Mouse (Mus musculus) intestine, embryonic 15.5 days (tissue): ENCODE data around the gene Trpm8. TPM values are rescaled to one million over a fixed set of nuclear protein-coding genes. Genes with fewer than 3 reads are reported as not detected.
A peak's percentile ranks its signal among the peaks of the same experiment; 100 is the strongest.

Source experiments
- ATAC-seq: fragments of 200-750 bp; cut with Nextera tagmentation; 2 replicates; pipeline ENCODE4 v1.8.0; 2017; ENCODE audit warnings: moderate TSS enrichment, moderate library complexity
- H3K27ac ChIP-seq: fragments of 300-500 bp; sonication (generic); 2 replicates; pipeline ENCODE4 v1.5.1; 2015; ENCODE audit warnings: mild to moderate bottlenecking, inconsistent platforms
- H3K27me3 ChIP-seq: fragments of 300-500 bp; sonication (generic); replicated peaks from 2 replicates; pipeline ENCODE4 v1.6.1; 2015; ENCODE audit warnings: inconsistent platforms
- H3K36me3 ChIP-seq: fragments of 300-500 bp; sonication (generic); 2 replicates; pipeline ENCODE4 v1.6.1; 2015; ENCODE audit warnings: inconsistent platforms
- H3K4me1 ChIP-seq: fragments of 300-500 bp; sonication (generic); replicated peaks from 2 replicates; pipeline ENCODE4 v1.6.1; 2015; ENCODE audit warnings: inconsistent platforms
- H3K4me2 ChIP-seq: fragments of 300-500 bp; sonication (generic); replicated peaks from 2 replicates; pipeline ENCODE4 v1.6.1; 2015; ENCODE audit warnings: mild to moderate bottlenecking, inconsistent platforms
- H3K4me3 ChIP-seq: fragments of 300-500 bp; sonication (generic); replicated peaks from 2 replicates; pipeline ENCODE4 v1.5.1; 2015; ENCODE audit warnings: inconsistent platforms
- H3K9ac ChIP-seq: fragments of 300-500 bp; sonication (generic); 2 replicates; pipeline ENCODE4 v1.6.1; 2015; ENCODE audit warnings: inconsistent platforms
- H3K9me3 ChIP-seq: fragments of 300-500 bp; sonication (generic); 2 replicates; pipeline ENCODE4 v1.6.1; 2016; ENCODE audit warnings: inconsistent platforms
- WGBS: fragments of 180-500 bp; shearing (Covaris S2); methylation state at CpG from one replicate; pipeline ENCODE4 v1.1.7; 2015; 5-methylcytosine and 5-hydroxymethylcytosine counted together
- polyA plus RNA-seq: library from polyadenylated mRNA; unstranded; fragments of >200 nt; fragmentation: Nextera tagmentation; extraction: Ambion mirVana; gene quantifications from 2 replicates; pipeline ENCODE4 v1.2.1, GENCODE M21; 2015

Trpm8 gene
- polyA plus RNA-seq, 1 experiment from 2014 or later = not detected

DNA sequence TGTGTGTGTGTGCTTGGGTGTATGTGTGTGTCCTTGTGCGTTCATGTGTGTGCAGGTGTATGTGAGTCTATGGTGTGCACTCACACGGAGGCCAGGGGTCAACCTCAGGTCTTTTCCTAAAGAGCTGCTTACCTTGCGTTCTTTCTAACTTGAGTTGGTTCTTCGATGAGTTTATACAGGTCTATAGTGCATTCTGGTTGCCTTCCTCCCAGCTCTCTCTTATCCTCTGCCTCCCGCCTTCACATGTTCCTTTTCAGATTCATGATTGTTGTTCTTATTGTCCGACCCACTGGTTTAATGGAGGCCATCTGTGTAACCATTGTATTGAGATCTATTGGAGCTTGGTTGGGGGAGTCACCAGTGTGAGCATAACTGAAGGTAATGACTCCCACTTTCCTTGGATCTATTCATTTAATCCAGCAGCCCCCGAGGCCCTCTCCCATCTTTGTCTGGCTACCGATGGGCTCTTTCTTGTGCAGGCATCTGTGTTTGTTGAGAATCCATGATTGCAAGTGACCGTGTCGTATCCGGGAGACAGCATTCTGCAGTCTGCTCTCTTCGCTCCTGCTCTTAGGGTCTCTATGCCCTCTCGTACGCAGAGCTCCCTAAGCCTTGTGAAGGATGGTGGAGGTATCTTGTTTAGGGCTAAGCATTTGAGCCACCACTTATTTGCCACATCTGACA lies 24.7 kb downstream of the Trpm8 start:
- Histone ChIP-seq H3K4me2 (no peak overlapping the region), H3K27ac (no peak overlapping the region), H3K27me3 (no peaks in the 10 kb centered on the region), H3K36me3 (no peaks in the 10 kb centered on the region), H3K9me3 (0 out of 2 replicates have a peak, but pooled peaks cover 11% of the 10 kb centered on the region), H3K4me3 (no peak overlapping the region), H3K4me1 (no peaks in the 10 kb centered on the region), H3K9ac (no peak overlapping the region)
- 66% methylated on average over 14 of the region's 14 CpGs for WGBS
- 0 out of 2 replicates have a peak, but pooled peaks have one; percentile 19 for ATAC-seq

DNA sequence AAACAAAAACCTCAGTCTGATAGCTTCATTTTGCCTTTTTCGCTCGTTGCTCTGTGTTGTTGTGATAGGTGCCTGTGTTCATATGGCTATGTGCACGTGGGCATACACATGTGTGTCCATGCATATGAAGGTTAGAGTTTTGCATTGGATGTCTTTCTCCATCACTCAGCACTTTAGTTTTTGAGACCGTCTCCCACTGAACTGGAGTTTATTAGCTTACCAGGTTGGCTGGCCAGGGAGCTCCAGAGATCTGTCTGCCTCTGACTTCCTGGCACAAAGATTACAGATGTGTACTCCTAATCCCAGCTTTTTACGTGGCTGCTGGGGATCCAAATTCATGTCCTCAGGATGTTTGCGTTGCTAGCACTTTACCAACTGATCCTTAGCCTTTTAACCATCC lies 26.3 kb downstream of the Trpm8 start:
- 0 out of 2 replicates have a peak, but pooled peaks cover 14% of the 10 kb centered on the region for H3K9me3 ChIP-seq

DNA sequence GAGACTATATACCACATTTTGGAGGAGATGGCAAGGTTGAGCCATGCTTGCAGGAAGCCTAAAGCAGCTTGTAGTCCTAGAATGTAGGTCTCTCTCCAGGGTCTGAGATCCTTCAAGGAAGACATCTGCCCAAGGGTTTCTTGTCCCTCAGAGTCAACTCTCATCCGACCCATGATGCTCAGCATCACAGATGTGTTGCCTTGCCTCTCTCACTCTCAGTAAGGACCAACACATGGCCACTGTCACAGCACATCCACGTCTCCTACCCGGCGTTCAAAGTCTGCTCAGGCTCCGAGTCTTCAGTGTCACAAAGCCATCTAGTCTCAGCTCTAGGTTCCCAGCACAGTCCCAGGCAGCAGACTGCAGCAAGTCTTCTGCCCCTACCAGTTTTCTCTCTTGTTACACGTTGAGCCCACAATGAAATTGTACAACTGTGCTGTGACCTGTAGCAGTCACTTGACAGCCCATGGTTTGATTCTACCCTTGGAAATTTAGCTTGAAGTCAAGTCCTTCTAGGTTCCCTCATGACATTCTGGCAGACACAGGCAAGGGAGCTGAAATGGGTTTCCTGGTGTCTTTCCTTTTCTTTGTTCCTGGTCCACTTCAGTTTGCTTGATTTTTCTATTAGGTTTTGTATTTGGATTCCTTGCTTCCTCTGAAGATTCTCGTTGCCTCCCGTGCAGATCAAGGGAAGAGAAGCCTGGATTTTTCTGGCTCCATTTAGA lies 27.0 kb downstream of the Trpm8 start:
- no peak overlapping the region for H3K4me3 ChIP-seq
- H3K9me3 ChIP-seq = 0 out of 2 replicates have a peak, but pooled peaks cover 11% of the 10 kb centered on the region
- ATAC-seq = no peak

More for the DNA sequence above, 26.3 kb downstream of the Trpm8 start:
- Histone ChIP-seq H3K4me3 (no peak overlapping the region), H3K27me3 (no peaks in the 10 kb centered on the region), H3K27ac (no peak overlapping the region), H3K4me1 (no peaks in the 10 kb centered on the region), H3K36me3 (no peaks in the 10 kb centered on the region), H3K9ac (no peak overlapping the region), H3K4me2 (no peak overlapping the region)
- no peak for ATAC-seq
- 66% methylated on average over 6 of the region's 6 CpGs for WGBS

DNA sequence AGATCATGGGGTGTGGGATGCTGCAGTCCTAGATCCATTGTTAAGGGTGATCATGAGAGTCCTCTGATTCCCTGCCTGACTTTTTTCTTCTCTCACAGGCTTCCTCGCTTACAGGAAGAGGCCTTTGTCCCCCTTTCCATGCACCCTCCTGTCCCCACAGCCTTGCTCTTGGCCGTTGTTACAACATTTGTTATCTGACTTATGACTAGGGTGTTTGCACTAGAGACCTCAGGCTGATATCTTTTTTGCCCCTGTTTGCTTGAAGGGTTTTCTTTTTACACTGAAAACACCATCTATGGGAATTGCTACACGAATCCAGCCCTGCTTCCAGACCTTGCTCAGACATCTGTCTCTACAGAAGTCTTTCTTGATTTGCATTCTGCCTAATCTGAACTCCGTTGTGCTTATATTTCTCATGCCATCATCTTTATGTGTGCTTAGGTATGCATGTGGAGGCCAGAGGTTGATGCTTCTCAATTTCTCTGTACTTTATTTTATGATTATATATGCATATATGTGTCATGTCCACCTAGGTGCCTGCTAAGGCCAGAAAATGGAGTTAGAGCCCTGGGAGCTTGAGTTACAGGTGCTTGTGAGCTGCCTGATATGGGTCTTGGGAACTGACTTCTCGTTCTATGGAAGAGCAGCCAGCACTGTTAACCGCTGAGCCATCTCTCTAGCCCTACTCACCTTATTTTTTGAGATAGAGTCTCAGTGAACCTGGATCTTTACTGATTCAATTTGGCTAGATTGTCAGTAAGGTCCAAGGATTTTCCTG lies 27.7 kb downstream of the Trpm8 start:
- Histone ChIP-seq H3K9me3 (0 out of 2 replicates have a peak, but pooled peaks cover 6% of the 10 kb centered on the region), H3K4me3 (no peak overlapping the region), H3K4me1 (no peaks in the 10 kb centered on the region), H3K36me3 (no peaks in the 10 kb centered on the region), H3K27me3 (no peaks in the 10 kb centered on the region), H3K4me2 (no peak overlapping the region), H3K27ac (no peak overlapping the region), H3K9ac (no peak overlapping the region)
- WGBS = 44% methylated on average over 6 of the region's 6 CpGs
- ATAC-seq = peak; percentile 19; the same call in 1 of the 2 replicates

More for the DNA sequence above, 27.0 kb downstream of the Trpm8 start:
- WGBS = 60% methylated on average over 8 of the region's 8 CpGs
- Histone ChIP-seq H3K4me1 (no peaks in the 10 kb centered on the region), H3K36me3 (no peaks in the 10 kb centered on the region), H3K4me2 (no peak overlapping the region), H3K27ac (no peak overlapping the region), H3K27me3 (no peaks in the 10 kb centered on the region), H3K9ac (no peak overlapping the region)

DNA sequence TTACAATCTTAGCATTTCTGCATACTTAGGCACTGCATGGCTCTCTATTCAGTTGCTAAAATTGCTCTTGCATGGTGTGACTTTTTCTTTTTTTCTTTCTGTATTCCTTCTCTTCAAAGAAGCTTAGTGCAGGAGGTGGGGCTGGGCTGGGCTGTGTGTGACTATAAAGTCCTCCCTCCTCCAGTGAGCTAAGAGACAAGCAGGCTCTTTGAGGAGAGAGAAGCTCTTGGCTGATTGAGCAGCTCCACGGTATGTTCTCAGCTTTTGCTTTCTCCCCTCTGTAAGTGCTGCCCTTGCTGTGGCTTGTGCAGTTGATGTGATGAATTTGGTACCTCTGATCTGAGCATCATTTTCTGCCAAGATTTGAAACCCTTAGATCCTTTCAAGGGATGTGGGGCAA lies 29.1 kb downstream of the Trpm8 start:
- 0 out of 2 replicates have a peak, but pooled peaks have one; percentile 10 for ATAC-seq
- H3K9ac ChIP-seq = no peak overlapping the region
- H3K4me3 ChIP-seq = no peak overlapping the region
- no peak overlapping the region for H3K27ac ChIP-seq
- 62% methylated on average over 1 of the region's 1 CpGs for WGBS
- no peaks in the 10 kb centered on the region for H3K36me3 ChIP-seq
- no peak overlapping the region for H3K4me2 ChIP-seq
- H3K27me3 ChIP-seq = no peaks in the 10 kb centered on the region
- 0 out of 2 replicates have a peak, but pooled peaks cover 3% of the 10 kb centered on the region for H3K9me3 ChIP-seq
- H3K4me1 ChIP-seq = no peaks in the 10 kb centered on the region

DNA sequence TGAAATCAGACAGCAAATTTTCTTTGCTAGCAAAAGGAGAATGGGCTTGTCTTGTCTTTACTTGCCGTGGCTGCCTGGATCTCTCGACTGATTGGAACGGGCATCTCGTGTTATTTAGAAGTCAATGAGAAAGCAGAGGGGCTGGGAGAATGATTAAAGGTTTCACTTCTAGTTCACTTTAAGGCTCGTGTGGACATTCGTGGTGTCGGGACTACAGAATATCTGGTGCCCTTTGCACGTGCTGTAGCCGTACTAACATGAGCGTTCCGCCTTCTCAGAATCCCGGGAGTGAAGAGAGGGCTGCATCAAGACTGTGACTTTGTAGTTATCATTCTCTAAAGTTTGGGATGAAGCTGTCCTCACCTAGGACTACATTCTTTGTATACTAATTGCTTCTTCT lies 29.7 kb downstream of the Trpm8 start:
- ATAC-seq = no peak
- Histone ChIP-seq H3K9me3 (0 out of 2 replicates have a peak, but pooled peaks cover 3% of the 10 kb centered on the region), H3K9ac (no peak overlapping the region), H3K27me3 (no peaks in the 10 kb centered on the region), H3K4me1 (no peaks in the 10 kb centered on the region), H3K4me2 (no peak overlapping the region), H3K4me3 (no peak overlapping the region), H3K27ac (no peak overlapping the region), H3K36me3 (no peaks in the 10 kb centered on the region)
- 66% methylated on average over 12 of the region's 12 CpGs for WGBS

DNA sequence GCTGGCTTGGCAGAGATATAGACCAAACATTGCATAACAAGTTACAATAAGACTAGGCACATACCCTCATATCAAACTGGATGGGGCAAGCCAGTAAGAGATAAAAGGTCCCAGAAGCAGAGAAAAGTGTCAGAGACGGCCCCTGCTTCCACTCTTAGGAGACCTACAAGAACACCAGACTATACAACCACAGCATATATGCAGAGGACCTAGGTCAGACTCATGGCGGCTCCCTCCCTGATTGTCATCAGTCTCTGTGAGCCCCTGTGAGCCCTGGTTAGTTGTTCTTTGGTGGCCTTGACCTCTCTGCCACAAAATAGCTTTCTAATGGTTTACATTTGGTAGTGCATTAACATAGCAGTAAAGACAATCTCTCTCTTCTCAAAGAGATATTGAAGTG lies 31.6 kb downstream of the Trpm8 start:
- WGBS = 49% methylated on average over 2 of the region's 2 CpGs
- Histone ChIP-seq H3K36me3 (no peaks in the 10 kb centered on the region), H3K9ac (no peak overlapping the region), H3K4me1 (no peaks in the 10 kb centered on the region), H3K27me3 (no peaks in the 10 kb centered on the region), H3K4me2 (no peak overlapping the region), H3K4me3 (no peak overlapping the region), H3K9me3 (0 out of 2 replicates have a peak, but pooled peaks cover 3% of the 10 kb centered on the region), H3K27ac (no peak overlapping the region)
- no peak for ATAC-seq

DNA sequence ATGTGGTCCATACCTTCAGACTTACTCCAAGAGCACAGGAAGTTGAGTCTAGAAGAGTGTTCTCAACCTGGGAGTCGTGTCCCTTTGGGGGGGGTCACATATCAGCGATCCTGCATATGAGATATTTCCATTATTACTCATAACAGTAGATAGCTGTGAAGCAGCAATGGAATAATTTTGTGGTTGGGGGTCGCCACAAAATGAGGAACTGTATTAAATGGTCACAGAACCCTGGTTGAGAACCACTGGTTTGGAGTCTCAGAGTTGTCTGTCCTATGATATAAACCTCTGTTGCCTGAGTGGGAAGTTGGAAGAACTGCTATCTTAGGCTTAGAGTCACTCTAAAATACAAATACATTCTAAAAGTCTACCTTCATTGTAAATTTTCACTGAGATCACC lies 32.4 kb downstream of the Trpm8 start:
- 52% methylated on average over 3 of the region's 3 CpGs for WGBS
- H3K9me3 ChIP-seq = 0 out of 2 replicates have a peak, but pooled peaks cover 3% of the 10 kb centered on the region
- no peak overlapping the region for H3K4me3 ChIP-seq
- no peaks in the 10 kb centered on the region for H3K27me3 ChIP-seq
- H3K9ac ChIP-seq = no peak overlapping the region
- no peaks in the 10 kb centered on the region for H3K36me3 ChIP-seq
- H3K4me1 ChIP-seq = no peaks in the 10 kb centered on the region
- no peak overlapping the region for H3K27ac ChIP-seq
- H3K4me2 ChIP-seq = no peak overlapping the region
- ATAC-seq = 0 out of 2 replicates have a peak, but pooled peaks have one; percentile 3

DNA sequence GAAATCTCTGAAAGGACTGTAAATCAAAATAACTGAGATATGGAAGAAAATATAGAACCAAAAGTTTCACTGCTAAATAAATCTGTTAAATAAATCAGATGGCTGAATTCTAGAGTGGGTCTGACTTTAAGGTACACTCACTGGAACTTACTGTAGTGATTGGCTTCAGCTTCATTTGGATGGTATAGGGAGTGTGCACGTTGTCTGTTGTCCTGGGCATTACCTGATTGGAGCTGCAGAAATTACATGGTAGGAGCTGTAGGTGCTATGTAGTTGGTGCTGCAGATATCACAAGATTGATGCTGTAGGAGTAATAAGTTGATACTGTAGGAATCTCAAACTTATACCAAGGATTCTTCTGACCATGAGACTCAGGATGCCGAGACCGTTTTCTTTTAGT lies 32.9 kb downstream of the Trpm8 start:
- Histone ChIP-seq H3K4me2 (no peak overlapping the region), H3K9ac (no peak overlapping the region), H3K9me3 (0 out of 2 replicates have a peak, but pooled peaks cover 3% of the 10 kb centered on the region), H3K27me3 (no peaks in the 10 kb centered on the region), H3K36me3 (no peaks in the 10 kb centered on the region), H3K4me1 (no peaks in the 10 kb centered on the region), H3K27ac (no peak overlapping the region), H3K4me3 (no peak overlapping the region)
- WGBS = 68% methylated on average over 3 of the region's 3 CpGs
- ATAC-seq = no peak

DNA sequence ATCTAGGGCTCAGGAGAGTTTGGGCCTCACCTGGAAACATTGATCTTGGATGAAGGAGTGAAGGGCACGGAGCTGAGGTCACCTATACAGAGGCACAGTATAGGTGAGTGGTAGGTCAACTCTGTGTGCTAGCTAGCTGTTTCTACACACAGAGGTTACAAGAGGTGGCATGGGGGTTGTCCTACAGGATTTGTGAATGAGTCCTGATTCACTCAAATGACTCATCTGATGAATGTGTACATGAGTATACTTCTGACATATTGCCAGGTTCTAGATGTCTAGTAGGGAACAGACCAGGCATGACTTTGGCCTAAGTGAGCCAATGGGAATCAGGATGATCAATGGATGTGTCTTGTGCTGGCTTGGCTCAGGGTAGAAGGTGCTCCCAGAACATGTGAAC lies 39.8 kb downstream of the Trpm8 start:
- no peaks in the 10 kb centered on the region for H3K4me1 ChIP-seq
- H3K36me3 ChIP-seq = no peaks in the 10 kb centered on the region
- 68% methylated on average over 1 of the region's 1 CpGs for WGBS
- no peak overlapping the region for H3K4me2 ChIP-seq
- no peak overlapping the region for H3K9ac ChIP-seq
- no peaks in the 10 kb centered on the region for H3K9me3 ChIP-seq
- no peak for ATAC-seq
- no peak overlapping the region for H3K27ac ChIP-seq
- H3K27me3 ChIP-seq = no peaks in the 10 kb centered on the region
- H3K4me3 ChIP-seq = no peak overlapping the region

DNA sequence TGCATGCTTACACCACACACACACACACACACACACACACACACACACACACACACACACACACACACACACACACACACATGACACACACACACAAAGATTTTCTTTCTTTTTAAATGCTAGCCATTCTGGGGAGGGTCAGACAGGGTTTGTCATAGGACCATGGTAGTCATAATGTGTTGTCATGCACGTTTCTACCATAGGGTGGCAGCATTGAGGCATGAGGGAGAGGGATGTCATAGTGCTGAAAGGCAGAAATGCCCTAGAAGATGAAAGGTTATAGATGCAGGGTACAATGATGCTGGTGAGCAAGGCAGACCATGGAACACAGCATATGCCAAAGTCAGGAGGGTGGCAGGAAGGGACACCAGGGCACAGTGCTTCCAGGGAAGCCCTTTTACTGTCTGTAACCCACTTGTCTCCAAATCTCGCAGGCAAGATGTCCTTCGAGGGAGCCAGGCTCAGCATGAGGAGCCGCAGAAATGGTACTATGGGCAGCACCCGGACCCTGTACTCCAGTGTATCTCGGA lies 41.1 kb downstream of the Trpm8 start:
- no peak overlapping the region for H3K9ac ChIP-seq
- no peak overlapping the region for H3K4me2 ChIP-seq
- H3K4me1 ChIP-seq = no peaks in the 10 kb centered on the region
- no peak overlapping the region for H3K4me3 ChIP-seq
- H3K9me3 ChIP-seq = no peaks in the 10 kb centered on the region
- no peak overlapping the region for H3K27ac ChIP-seq
- H3K36me3 ChIP-seq = no peaks in the 10 kb centered on the region
- 75% methylated on average over 6 of the region's 6 CpGs for WGBS
- H3K27me3 ChIP-seq = no peaks in the 10 kb centered on the region
- ATAC-seq = no peak
